Mouse (Mus musculus) myocyte (in vitro differentiated cells): Measurements from ENCODE around the gene Ttc7.

Experiments
- CEBPB ChIP-seq: IDR thresholded peaks from 2 replicates; pipeline ENCODE4 v1.6.1; 2011; ENCODE audit warnings: mild to moderate bottlenecking, moderate library complexity; ENCODE audit not compliant: poor library complexity, insufficient read depth, severe bottlenecking
- E2F4 ChIP-seq: IDR thresholded peaks from one replicate; pipeline ENCODE4 v1.6.1; 2011; ENCODE audit warnings: mild to moderate bottlenecking, control low read depth, moderate library complexity; ENCODE audit not compliant: insufficient read depth
- MAX ChIP-seq: IDR thresholded peaks from one replicate; pipeline ENCODE4 v1.6.1; 2011; ENCODE audit warnings: low read depth, mild to moderate bottlenecking, control low read depth
- MYOD1 ChIP-seq, 3 experiments: IDR thresholded peaks; one replicate each; pipeline ENCODE4 v1.6.1; 2011; ENCODE audit warnings: control low read depth in 2 of 3, low read depth in 2 of 3, mild to moderate bottlenecking in 2 of 3, moderate library complexity in 1 of 3; ENCODE audit not compliant: insufficient read length in 2 of 3, control insufficient read depth in 1 of 3
- MYOG ChIP-seq, 3 experiments: IDR thresholded peaks; one replicate each; pipeline ENCODE4 v1.6.1; 2011; ENCODE audit warnings: control low read depth in 2 of 3, low read depth in 2 of 3, mild to moderate bottlenecking in 2 of 3; ENCODE audit not compliant: insufficient read length in 2 of 3, control insufficient read depth in 1 of 3, insufficient read depth in 1 of 3
- POLR2A ChIP-seq: IDR thresholded peaks from one replicate; pipeline ENCODE4 v1.6.1; 2011; ENCODE audit warnings: low read depth, mild to moderate bottlenecking, control low read depth, moderate library complexity; ENCODE audit not compliant: insufficient read length
- POLR2AphosphoS2 ChIP-seq: IDR thresholded peaks from one replicate; pipeline ENCODE4 v1.6.1; 2011; ENCODE audit warnings: low read depth, control low read depth; ENCODE audit not compliant: insufficient read length
- REST ChIP-seq: IDR thresholded peaks from one replicate; pipeline ENCODE4 v1.6.1; 2011; ENCODE audit warnings: mild to moderate bottlenecking, control low read depth, moderate library complexity; ENCODE audit not compliant: insufficient read depth, insufficient read length
- SRF ChIP-seq: IDR thresholded peaks from one replicate; pipeline ENCODE4 v1.6.1; 2011; ENCODE audit warnings: low read depth; ENCODE audit not compliant: control insufficient read depth, insufficient read length
- TCF12 ChIP-seq: IDR thresholded peaks from one replicate; pipeline ENCODE4 v1.6.1; 2011; ENCODE audit warnings: mild to moderate bottlenecking, control low read depth; ENCODE audit not compliant: poor library complexity, insufficient read depth, severe bottlenecking
- TCF3 ChIP-seq: IDR thresholded peaks from one replicate; pipeline ENCODE4 v1.6.1; 2011; ENCODE audit warnings: low read depth, control low read depth; ENCODE audit not compliant: insufficient read length
- USF1 ChIP-seq: IDR thresholded peaks from one replicate; pipeline ENCODE4 v1.6.1; 2011; ENCODE audit warnings: low read depth, mild to moderate bottlenecking, control low read depth, moderate library complexity

- TF ChIP-seq POLR2AphosphoS2 (no peak), POLR2A (no peak), USF1 (no peak), TCF3 (no peak), SRF (no peak), E2F4 (no peak), TCF12 (no peak), MYOD1 (IDR thresholded peaks at IDR 0.05; ENCODE audit: control insufficient read depth in 1 of 3, insufficient read length in 2 of 3, low read depth in 2 of 3) (no peak), CEBPB (no peak), MAX (no peak), REST (no peak), MYOG (IDR thresholded peaks at IDR 0.05; ENCODE audit: control insufficient read depth in 1 of 3, insufficient read depth in 1 of 3, insufficient read length in 2 of 3, low read depth in 2 of 3) (no peak)
Observed at GRCm38 (mm10) chr17:87349575-87349974, 66.9 kb downstream of the Ttc7 start.
